Comparison of ENCODE assay signal across 12 mouse cellular contexts in genomic region chr4:117124218-117124517, GRCm38 (mm10). TPM values are rescaled to one million over a fixed set of nuclear protein-coding genes. Genes with fewer than 3 reads are reported as not detected.
DNase-seq lines count a peak whose midpoint lies in the region; ATAC-seq and TF ChIP-seq lines count a peak whose summit lies in the region.
"Had no signal": no experiment of that assay in that cellular context is flagged by ENCODE, and none has a peak within 500 bp of the region (broad histone marks: within the 10 kb centered on the region; RNA-seq: fewer than 3 reads in every experiment).

No protein-coding gene starts in this region.

- no peaks in the 10 kb centered on the region for H3K9me3 ChIP-seq in heart, embryonic 13.5 days
- H3K9me3 ChIP-seq in lung, embryonic 15.5 days = no peaks in the 10 kb centered on the region
- no peaks in the 10 kb centered on the region for H3K9me3 ChIP-seq in MEL (replicated peaks; ENCODE audit: insufficient read depth, low read length)
- H3K9me3 ChIP-seq in liver, embryonic 15.5 days (replicated peaks) = no peaks in the 10 kb centered on the region

- H3K79me2 ChIP-seq in MEL (ENCODE audit: control insufficient read depth, insufficient read depth, low read length, poor library complexity) = peaks cover 13% of the 10 kb centered on the region

- H3K4me1 ChIP-seq in heart, embryonic 13.5 days = peaks cover 34% of the 10 kb centered on the region
- peaks cover 37% of the 10 kb centered on the region for H3K4me1 ChIP-seq in lung, embryonic 15.5 days
- peaks cover 5 to 36% of the 10 kb centered on the region in 2 experiments for H3K4me1 ChIP-seq in MEL (ENCODE audit: control insufficient read depth in 1 of 2, insufficient read depth in 2 of 2, low read length in 2 of 2)
- peaks cover 58% of the 10 kb centered on the region for H3K4me1 ChIP-seq in liver, embryonic 15.5 days (replicated peaks)

- 73% methylated on average over 3 of the region's 3 CpGs for WGBS in heart, embryonic 13.5 days
- whole genome bisulfite sequencing in lung, embryonic 15.5 days = 71% methylated on average over 3 of the region's 3 CpGs
- 37% methylated on average over 3 of the region's 3 CpGs for WGBS in liver, embryonic 15.5 days (ENCODE audit: insufficient replicate concordance)

- no peak for TF ChIP-seq RAD21 in MEL (IDR thresholded peaks at IDR 0.05; ENCODE audit: low read depth, low read length)

- TF ChIP-seq CTCF in MEL (IDR thresholded peaks at IDR 0.05 in 2 of 3, conservative IDR thresholded peaks at IDR 0.05 in 1 of 3; ENCODE audit: control insufficient read depth in 1 of 3, insufficient read depth in 1 of 3, low read depth in 2 of 3, low read length in 3 of 3, poor library complexity in 1 of 3, severe bottlenecking in 1 of 3) = no peak

- no peak overlapping the region for H3K4me3 ChIP-seq in heart, embryonic 13.5 days
- no peak overlapping the region for H3K4me3 ChIP-seq in lung, embryonic 15.5 days
- peak overlapping the region; percentile 32 to 54 for H3K4me3 ChIP-seq in MEL (ENCODE audit: control insufficient read depth in 1 of 2, insufficient read depth in 1 of 2, low read depth in 2 of 2, low read length in 2 of 2)
- no peak overlapping the region for H3K4me3 ChIP-seq in liver, embryonic 15.5 days (replicated peaks)

- DNase-seq in heart, postnatal 10 days = no peak
- DNase-seq in lung, postnatal 10 days = no peak
- no peak for DNase-seq in MEL (ENCODE audit: low read depth, low spot score)
- DNase-seq in gastrocnemius, postnatal 36 days = no peak
- DNase-seq: forebrain, postnatal 0 days; lung, adult 2 months had no signal

- no peak for TF ChIP-seq EP300 in MEL (IDR thresholded peaks at IDR 0.05; ENCODE audit: low read depth in 1 of 2, low read length in 2 of 2)

- no peaks in the 10 kb centered on the region for H3K27me3 ChIP-seq in heart, embryonic 13.5 days (replicated peaks)
- H3K27me3 ChIP-seq in lung, embryonic 15.5 days = no peaks in the 10 kb centered on the region
- H3K27me3 ChIP-seq in MEL (ENCODE audit: control insufficient read depth in 1 of 2, insufficient read depth in 2 of 2, low read length in 2 of 2) = no peaks in the 10 kb centered on the region
- no peaks in the 10 kb centered on the region for H3K27me3 ChIP-seq in liver, embryonic 15.5 days

- peaks cover 12% of the 10 kb centered on the region for H3K36me3 ChIP-seq in heart, embryonic 13.5 days
- 0 out of 2 replicates have a peak, but pooled peaks cover 3% of the 10 kb centered on the region for H3K36me3 ChIP-seq in lung, embryonic 15.5 days
- H3K36me3 ChIP-seq in MEL (ENCODE audit: control insufficient read depth in 1 of 2, insufficient read depth in 2 of 2, low read length in 2 of 2) = peaks cover 0 to 34% of the 10 kb centered on the region in 2 experiments; a peak in 2 of 4 replicates
- peaks cover 11% of the 10 kb centered on the region; the same call in 1 of the 2 replicates for H3K36me3 ChIP-seq in liver, embryonic 15.5 days (replicated peaks)

- TF ChIP-seq POLR2A in MEL (IDR thresholded peaks at IDR 0.05; ENCODE audit: control insufficient read depth in 1 of 2, insufficient read depth in 1 of 2, low read depth in 1 of 2, low read length in 2 of 2, poor library complexity in 1 of 2) = no peak

- H3K4me2 ChIP-seq in heart, embryonic 13.5 days = no peak overlapping the region
- no peak overlapping the region for H3K4me2 ChIP-seq in lung, embryonic 15.5 days
- peak overlapping the region; percentile 41 for H3K4me2 ChIP-seq in liver, embryonic 15.5 days

- no peak overlapping the region for H3K9ac ChIP-seq in heart, embryonic 13.5 days
- H3K9ac ChIP-seq in lung, embryonic 15.5 days = no peak overlapping the region
- peak overlapping the region; percentile 83 for H3K9ac ChIP-seq in MEL (ENCODE audit: control insufficient read depth, low read depth, low read length, poor library complexity, severe bottlenecking)
- no peak overlapping the region for H3K9ac ChIP-seq in liver, embryonic 15.5 days
- H3K9ac ChIP-seq: forebrain, postnatal 0 days had no signal

- intact Hi-C loops in heart, postnatal 10 days (cut with DNase I) = loop anchor here (10.0 kb wide), 1 partner anchor 419 kb away; the partner anchor contains the start of genes Ccdc163 and Mmachc
- intact Hi-C loops in gastrocnemius, postnatal 36 days (cut with DNase I) = loop anchor here (5.0 kb wide), 1 partner anchor 122 kb away; no protein-coding TSS in a partner anchor

- H3K27ac ChIP-seq in heart, embryonic 13.5 days (replicated peaks) = peak overlapping the region; percentile 91
- H3K27ac ChIP-seq in lung, embryonic 15.5 days = peak overlapping the region; percentile 94
- H3K27ac ChIP-seq in MEL (ENCODE audit: control insufficient read depth, low read depth, low read length) = peak overlapping the region; percentile 100
- peak overlapping the region; percentile 78; the same call in 1 of the 2 replicates for H3K27ac ChIP-seq in liver, embryonic 15.5 days (replicated peaks)

- no peak for ATAC-seq in heart, embryonic 13.5 days (ENCODE audit: extremely low read depth, insufficient number of reproducible peaks, low FRiP score, low TSS enrichment)
- ATAC-seq in lung, embryonic 15.5 days (ENCODE audit: borderline replicate concordance, extremely low read depth, low FRiP score, low TSS enrichment) = no peak
- no peak for ATAC-seq in liver, embryonic 15.5 days (ENCODE audit: insufficient read depth)
- no peak for ATAC-seq in erythroblast, adult 5-6 weeks (replicated peaks; ENCODE audit: low FRiP score, poor library complexity, severe bottlenecking)
- ATAC-seq: forebrain, postnatal 0 days had no signal

RNA-seq across cellular contexts. Expression of gene Btbd19, which starts 1.4 kb away (rescaled TPM):
- polyA plus RNA-seq in heart, embryonic 13.5 days (2015; fragmentation: Nextera tagmentation; extraction: Ambion mirVana) = 2.8 and 3.1 TPM in 2 replicates
- total RNA-seq in heart, postnatal 10 days (2021) = 1 to 10 TPM; 5.1 to 6.4 TPM
- 5.9 and 6.8 TPM in 2 replicates for polyA plus RNA-seq in lung, embryonic 15.5 days (2015; fragmentation: Nextera tagmentation; extraction: Ambion mirVana)
- total RNA-seq in MEL (2012; rRNA removed) = 12.1 and 13.6 TPM in 2 replicates
- 10 to 100 TPM in 1 of 2 experiments, not detected in 1; 22.6 TPM for polyA plus RNA-seq in MEL (2012; ENCODE audit: insufficient read depth in 1 of 2, insufficient read length in 2 of 2, low read depth in 1 of 2, low replicate concordance in 2 of 2, missing spikeins in 1 of 2)
- 2.9 and 3.2 TPM in 2 replicates for polyA plus RNA-seq in liver, embryonic 15.5 days (2015; fragmentation: Nextera tagmentation; extraction: Ambion mirVana)
- total RNA-seq in erythroblast, adult 5-6 weeks (2015; ENCODE audit: low replicate concordance) = 1.0 and 3.1 TPM in 2 replicates
- total RNA-seq in erythroblast, adult 5-6 weeks (2017; ENCODE audit: low replicate concordance) = 0.68 and 1.3 TPM in 2 replicates
- total RNA-seq in gastrocnemius, postnatal 36 days (2021) = 1 to 10 TPM; 2.0 to 2.4 TPM

RNA-seq across cellular contexts. Expression of gene Tctex1d4, which starts 2.4 kb away (rescaled TPM):
- not detected in 2 replicates for polyA plus RNA-seq in heart, embryonic 13.5 days (2015; fragmentation: Nextera tagmentation; extraction: Ambion mirVana)
- under 1 TPM in 1 of 2 experiments, not detected in 1; 0.31 TPM for total RNA-seq in heart, postnatal 10 days (2021)
- 0.50 and 1.0 TPM in 2 replicates for polyA plus RNA-seq in lung, embryonic 15.5 days (2015; fragmentation: Nextera tagmentation; extraction: Ambion mirVana)
- total RNA-seq in MEL (2012; rRNA removed) = 0.31 and 0.62 TPM in 2 replicates
- 1 to 10 TPM in 1 of 2 experiments, not detected in 1; 1.3 TPM for polyA plus RNA-seq in MEL (2012; ENCODE audit: insufficient read depth in 1 of 2, insufficient read length in 2 of 2, low read depth in 1 of 2, low replicate concordance in 2 of 2, missing spikeins in 1 of 2)
- polyA plus RNA-seq in liver, embryonic 15.5 days (2015; fragmentation: Nextera tagmentation; extraction: Ambion mirVana) = 0.12 TPM in 1 of 2 replicates, not detected in the other
- not detected in 2 replicates for total RNA-seq in erythroblast, adult 5-6 weeks (2015; ENCODE audit: low replicate concordance)
- total RNA-seq in erythroblast, adult 5-6 weeks (2017; ENCODE audit: low replicate concordance) = not detected in 2 replicates
- not detected for total RNA-seq in gastrocnemius, postnatal 36 days (2021)
- total RNA-seq: heart, postnatal 25 days had no signal
- polyA plus RNA-seq: neural tube, embryonic 11.5 days had no signal

RNA-seq across cellular contexts. Expression of gene Plk3, which starts 9.6 kb away (rescaled TPM):
- 2.1 TPM in 2 replicates for polyA plus RNA-seq in heart, embryonic 13.5 days (2015; fragmentation: Nextera tagmentation; extraction: Ambion mirVana)
- total RNA-seq in heart, postnatal 10 days (2021) = 1 to 10 TPM; 3.7 to 4.3 TPM
- polyA plus RNA-seq in lung, embryonic 15.5 days (2015; fragmentation: Nextera tagmentation; extraction: Ambion mirVana) = 3.1 and 4.1 TPM in 2 replicates
- 4.1 and 5.3 TPM in 2 replicates for total RNA-seq in MEL (2012; rRNA removed)
- 10 to 100 TPM in 1 of 2 experiments, not detected in 1; 13.8 TPM for polyA plus RNA-seq in MEL (2012; ENCODE audit: insufficient read depth in 1 of 2, insufficient read length in 2 of 2, low read depth in 1 of 2, low replicate concordance in 2 of 2, missing spikeins in 1 of 2)
- polyA plus RNA-seq in liver, embryonic 15.5 days (2015; fragmentation: Nextera tagmentation; extraction: Ambion mirVana) = 2.5 and 3.2 TPM in 2 replicates
- total RNA-seq in erythroblast, adult 5-6 weeks (2015; ENCODE audit: low replicate concordance) = 0.42 TPM in 1 of 2 replicates, not detected in the other
- total RNA-seq in erythroblast, adult 5-6 weeks (2017; ENCODE audit: low replicate concordance) = 1.7 TPM in 1 of 2 replicates, not detected in the other
- total RNA-seq in gastrocnemius, postnatal 36 days (2021) = 1 to 10 TPM in 1 of 2 experiments, under 1 TPM in 1; 0.86 to 1.5 TPM

RNA-seq across cellular contexts. Expression of gene Ptch2, which starts 28.3 kb away (rescaled TPM):
- 3.1 and 3.6 TPM in 2 replicates for polyA plus RNA-seq in heart, embryonic 13.5 days (2015; fragmentation: Nextera tagmentation; extraction: Ambion mirVana)
- 1 to 10 TPM; 3.6 to 4.3 TPM for total RNA-seq in heart, postnatal 10 days (2021)
- 7.1 and 7.9 TPM in 2 replicates for polyA plus RNA-seq in lung, embryonic 15.5 days (2015; fragmentation: Nextera tagmentation; extraction: Ambion mirVana)
- total RNA-seq in MEL (2012; rRNA removed) = not detected in 2 replicates
- polyA plus RNA-seq in MEL (2012; ENCODE audit: insufficient read depth in 1 of 2, insufficient read length in 2 of 2, low read depth in 1 of 2, low replicate concordance in 2 of 2, missing spikeins in 1 of 2) = under 1 TPM in 1 of 2 experiments, not detected in 1; 0.33 TPM
- 0.56 and 0.66 TPM in 2 replicates for polyA plus RNA-seq in liver, embryonic 15.5 days (2015; fragmentation: Nextera tagmentation; extraction: Ambion mirVana)
- 0.19 and 0.21 TPM in 2 replicates for total RNA-seq in erythroblast, adult 5-6 weeks (2015; ENCODE audit: low replicate concordance)
- 0.09 TPM in 1 of 2 replicates, not detected in the other for total RNA-seq in erythroblast, adult 5-6 weeks (2017; ENCODE audit: low replicate concordance)
- total RNA-seq in gastrocnemius, postnatal 36 days (2021) = 1 to 10 TPM in 1 of 2 experiments, under 1 TPM in 1; 0.61 to 1.5 TPM

RNA-seq across cellular contexts. Expression of gene Rps8, which starts 31.9 kb away (rescaled TPM):
- 616 and 654 TPM in 2 replicates for polyA plus RNA-seq in heart, embryonic 13.5 days (2015; fragmentation: Nextera tagmentation; extraction: Ambion mirVana)
- 100 to 1,000 TPM; 803 to 807 TPM for total RNA-seq in heart, postnatal 10 days (2021)
- polyA plus RNA-seq in lung, embryonic 15.5 days (2015; fragmentation: Nextera tagmentation; extraction: Ambion mirVana) = 923 and 933 TPM in 2 replicates
- 4,560 and 5,186 TPM in 2 replicates for total RNA-seq in MEL (2012; rRNA removed)
- 1,000 to 10,000 TPM; 1,132 to 1,156 TPM for polyA plus RNA-seq in MEL (2012; ENCODE audit: insufficient read depth in 1 of 2, insufficient read length in 2 of 2, low read depth in 1 of 2, low replicate concordance in 2 of 2, missing spikeins in 1 of 2)
- 536 and 611 TPM in 2 replicates for polyA plus RNA-seq in liver, embryonic 15.5 days (2015; fragmentation: Nextera tagmentation; extraction: Ambion mirVana)
- total RNA-seq in erythroblast, adult 5-6 weeks (2015; ENCODE audit: low replicate concordance) = 981 and 1,137 TPM in 2 replicates
- 281 and 366 TPM in 2 replicates for total RNA-seq in erythroblast, adult 5-6 weeks (2017; ENCODE audit: low replicate concordance)
- 100 to 1,000 TPM; 497 to 579 TPM for total RNA-seq in gastrocnemius, postnatal 36 days (2021)

Comparison
In these comparisons a context has a peak if more than half of its experiments do, and no peak if none do; other contexts are left out.
1. H3K4me3 ChIP-seq: peak in MEL (2 of 2); none in heart, embryonic 13.5 days (single experiment), lung, embryonic 15.5 days (single experiment) and liver, embryonic 15.5 days (single experiment).
2. Peak in every context shown above with its lines, with median percentiles within 50 percentile points of each other: H3K27ac ChIP-seq.